Mouse (Mus musculus): Measurements from ENCODE around the gene Gpm6b.
A peak's percentile ranks its signal among the peaks of the same experiment; 100 is the strongest.

The Gpm6b gene

DNA sequence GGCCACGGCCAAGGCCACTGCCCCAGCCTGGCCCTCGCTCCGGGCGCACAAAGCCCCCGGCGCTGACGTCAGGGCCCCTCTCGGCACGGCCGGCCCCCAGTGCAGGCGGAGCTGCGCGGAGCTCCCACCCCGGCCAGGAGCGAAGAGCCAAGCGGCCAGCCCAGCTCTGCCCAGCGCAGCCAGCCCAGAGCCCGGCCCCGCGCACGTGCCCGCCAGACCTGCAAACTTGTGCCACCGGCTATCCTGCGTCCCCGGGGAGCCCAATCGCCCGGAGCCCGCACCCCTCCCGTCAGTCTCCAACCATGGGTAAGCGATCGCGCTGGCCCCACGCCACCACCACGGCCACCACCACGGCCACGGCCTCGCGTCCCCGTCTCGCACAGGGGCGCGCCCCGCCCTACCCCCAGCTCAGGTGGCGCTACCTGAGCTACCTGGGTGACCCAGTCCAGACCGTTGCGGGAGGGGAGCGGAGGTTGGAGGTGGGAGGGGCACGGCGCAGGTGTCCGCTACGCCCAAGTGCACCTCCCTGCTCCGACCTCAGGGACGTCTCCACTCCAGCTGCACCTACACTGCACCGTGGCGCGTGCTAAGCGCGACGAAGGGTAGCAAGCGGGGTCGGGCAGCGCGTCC lies at the start of gene Gpm6b:
Gpm6b (plus strand) TSS at position 81 of the 630 bp plus-strand sequence.
- DNase-seq (ENCODE audit: low spot score) = peak; percentile 59

DNA sequence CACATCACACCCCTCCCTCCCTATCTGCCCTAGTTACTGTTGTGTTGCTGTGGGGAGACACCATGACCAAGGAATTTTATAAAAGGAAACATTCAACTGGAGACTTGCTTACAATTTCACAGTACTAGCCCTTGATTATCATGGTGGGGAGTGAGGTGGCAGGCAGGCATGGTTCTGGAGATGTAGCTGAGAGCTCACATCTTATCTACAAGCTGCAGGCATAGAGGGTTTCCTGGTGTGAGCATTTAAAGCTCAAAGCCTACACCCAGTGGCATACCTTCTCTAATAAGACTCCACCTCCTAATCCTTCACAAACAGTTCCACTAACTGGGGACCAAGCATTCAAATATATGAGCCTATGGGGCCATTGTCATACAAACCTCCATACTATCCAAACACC lies 42.4 kb upstream of the Gpm6b start:
- DNase-seq (ENCODE audit: low spot score) = no peak

DNA sequence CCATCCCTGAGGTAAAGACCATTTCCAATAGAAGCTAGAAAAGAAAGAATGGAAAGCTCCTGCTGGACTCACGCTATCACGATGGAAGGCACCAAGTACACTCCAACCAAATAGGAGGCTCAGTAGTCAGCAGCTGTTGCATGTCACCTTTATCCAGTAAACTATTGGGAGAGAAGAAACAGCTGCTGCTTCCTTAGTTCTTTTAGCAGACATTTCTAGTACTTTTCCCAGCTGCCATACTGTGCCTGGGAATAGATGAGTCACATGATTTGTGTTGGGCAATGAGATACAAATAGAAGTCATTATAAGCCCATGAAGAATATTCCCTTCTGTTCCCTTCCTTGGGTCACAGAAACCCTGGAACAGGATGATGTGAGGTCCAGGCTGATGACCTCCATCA lies 40.4 kb upstream of the Gpm6b start:
- DNase-seq (ENCODE audit: low spot score) = no peak

DNA sequence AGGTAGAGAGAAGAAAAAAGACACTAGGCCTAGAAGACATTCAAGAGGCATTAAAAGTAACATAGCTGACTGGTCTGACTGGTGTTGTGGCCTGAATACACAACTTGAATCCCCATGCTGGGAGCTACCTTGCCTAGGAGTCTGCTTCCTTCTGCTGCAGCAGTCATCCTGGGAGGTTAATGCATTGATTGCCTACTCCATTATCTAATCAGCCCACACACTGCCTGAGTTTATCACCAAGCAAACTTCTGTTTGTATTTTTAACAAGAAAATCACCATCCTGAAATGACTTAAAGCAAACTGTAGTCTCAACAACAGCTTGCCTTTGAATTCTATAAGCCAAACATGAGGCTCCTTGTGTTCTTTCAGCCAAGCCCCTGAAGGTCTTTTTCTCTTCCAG lies 38.9 kb upstream of the Gpm6b start:
- no peak for DNase-seq (ENCODE audit: low spot score)

DNA sequence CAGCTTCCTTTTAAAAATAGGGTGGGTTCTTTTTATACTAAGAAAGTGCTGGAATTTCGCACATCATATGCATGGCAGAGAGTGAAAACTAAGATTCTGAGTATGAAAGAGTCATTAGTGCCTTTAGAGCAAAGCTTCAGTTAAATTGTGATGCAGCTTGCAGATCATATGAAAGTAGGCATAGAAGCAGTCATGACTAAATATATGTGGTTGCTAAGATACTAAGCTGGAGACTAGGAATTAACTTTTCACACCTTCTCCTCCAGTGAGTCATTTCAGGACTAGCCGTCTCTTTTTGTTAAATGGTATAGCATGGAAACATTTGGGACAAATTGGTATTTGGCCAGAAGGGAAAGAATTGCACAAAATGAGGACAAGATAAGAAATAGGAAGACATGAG lies 24.1 kb upstream of the Gpm6b start:
- DNase-seq (ENCODE audit: low spot score) = no peak

GRCm38 (mm10) chrX:166216248-166216647 lies 22.5 kb upstream of the Gpm6b start:
- no peak for DNase-seq (ENCODE audit: low spot score)

DNA sequence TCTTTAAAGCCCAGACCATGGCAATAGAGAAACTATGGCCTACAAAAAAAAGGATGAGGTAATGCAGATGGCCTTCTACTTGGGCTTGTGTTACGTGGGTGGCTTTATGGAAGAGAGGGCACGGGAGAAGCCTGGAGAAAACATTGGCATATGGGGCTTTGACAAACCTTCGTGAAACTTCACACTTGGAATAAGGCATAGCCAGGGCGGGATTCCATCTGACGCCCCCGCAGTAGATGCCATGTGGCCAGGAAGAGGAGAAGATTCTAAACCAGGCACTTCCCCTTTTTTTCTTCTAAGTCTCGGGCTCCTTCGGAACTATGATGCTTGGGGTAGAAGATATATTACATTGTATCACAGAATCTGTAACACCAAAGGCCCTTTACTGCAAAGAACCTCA lies 22.0 kb upstream of the Gpm6b start:
- no peak for DNase-seq (ENCODE audit: low spot score)

GRCm38 (mm10) chrX:166219331-166219730 lies 19.4 kb upstream of the Gpm6b start:
- DNase-seq (ENCODE audit: low spot score) = no peak

DNA sequence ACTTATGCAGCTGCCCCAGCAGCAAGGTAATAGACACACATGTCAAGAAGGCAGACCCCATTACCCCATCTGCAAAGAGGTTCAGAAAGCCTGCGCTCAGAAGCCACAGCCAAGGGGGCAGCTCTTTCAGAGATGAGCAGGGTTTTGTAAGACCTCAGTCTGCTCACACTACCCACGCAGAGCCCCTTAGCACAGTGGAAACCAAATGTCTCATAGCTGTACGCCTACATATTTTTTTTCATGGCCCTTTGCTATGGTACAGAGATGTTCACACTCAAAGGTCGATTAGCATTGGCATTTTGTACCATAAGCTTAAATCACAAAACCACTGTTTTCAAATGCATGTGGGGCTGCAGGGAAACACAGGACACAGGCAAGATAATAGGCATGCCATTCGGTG lies 11.9 kb upstream of the Gpm6b start:
- DNase-seq (ENCODE audit: low spot score) = no peak

- DNase-seq (ENCODE audit: low spot score) = no peak
These were observed 9.0 kb upstream of the Gpm6b start for GRCm38 (mm10) chrX:166229750-166230149.

DNA sequence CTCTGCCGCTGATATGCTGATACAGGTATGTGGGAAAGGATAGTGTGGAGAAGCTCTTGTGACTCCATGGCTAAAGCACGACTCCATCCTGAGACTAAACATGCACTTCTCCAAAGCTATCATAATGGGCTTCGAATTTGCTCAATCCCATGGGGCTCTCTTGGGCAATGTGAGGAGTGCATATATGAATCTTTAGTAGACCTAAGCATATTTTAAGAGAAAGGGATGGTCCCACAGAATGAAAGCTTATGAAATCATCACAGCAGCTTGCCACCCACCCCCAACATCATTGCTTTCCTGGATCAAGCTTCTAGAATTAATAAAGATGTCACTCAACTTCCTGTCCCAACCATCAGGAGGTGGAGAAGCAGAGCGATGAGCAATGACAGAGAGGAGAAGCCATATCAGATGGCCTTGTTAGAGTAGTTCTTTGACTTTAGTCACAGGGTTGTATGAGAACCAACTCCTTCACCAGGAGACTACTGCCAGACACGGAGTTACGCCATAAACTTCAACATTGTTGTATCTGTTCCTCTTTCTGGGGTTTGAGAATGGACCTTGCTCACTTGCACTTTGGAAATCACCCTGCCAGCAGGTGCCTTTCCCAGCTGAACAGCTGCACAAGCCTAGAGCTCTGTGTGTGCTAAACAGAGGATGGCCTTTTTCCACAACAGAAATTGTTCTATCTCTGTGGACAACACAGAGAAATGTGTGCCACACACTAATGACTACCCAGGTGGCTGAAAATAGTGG lies 8.0 kb upstream of the Gpm6b start:
- no peak for DNase-seq (ENCODE audit: low spot score)

DNA sequence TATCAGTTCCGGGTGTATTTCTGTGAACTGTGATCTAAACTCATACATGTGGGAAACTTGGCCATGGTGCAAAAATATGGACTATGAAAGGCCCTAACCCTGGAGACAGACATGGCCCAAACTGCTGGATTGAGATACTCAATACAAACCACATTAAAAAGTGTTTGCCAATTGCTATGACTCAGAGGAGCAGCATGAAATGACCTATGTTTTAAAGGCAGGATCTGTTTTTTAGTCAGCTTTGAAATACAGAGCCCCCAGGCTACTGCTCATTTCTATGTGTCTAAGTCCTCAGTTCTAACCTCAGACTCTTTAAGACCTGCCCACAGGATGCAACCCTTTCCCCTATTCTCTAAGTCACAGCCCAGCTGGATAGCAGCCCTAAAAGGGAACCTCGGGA lies 2.6 kb upstream of the Gpm6b start:
- DNase-seq (ENCODE audit: low spot score) = no peak

- no peak for DNase-seq (ENCODE audit: low spot score)
These were observed 809 bp downstream of the Gpm6b start for GRCm38 (mm10) chrX:166239520-166239919.

DNA sequence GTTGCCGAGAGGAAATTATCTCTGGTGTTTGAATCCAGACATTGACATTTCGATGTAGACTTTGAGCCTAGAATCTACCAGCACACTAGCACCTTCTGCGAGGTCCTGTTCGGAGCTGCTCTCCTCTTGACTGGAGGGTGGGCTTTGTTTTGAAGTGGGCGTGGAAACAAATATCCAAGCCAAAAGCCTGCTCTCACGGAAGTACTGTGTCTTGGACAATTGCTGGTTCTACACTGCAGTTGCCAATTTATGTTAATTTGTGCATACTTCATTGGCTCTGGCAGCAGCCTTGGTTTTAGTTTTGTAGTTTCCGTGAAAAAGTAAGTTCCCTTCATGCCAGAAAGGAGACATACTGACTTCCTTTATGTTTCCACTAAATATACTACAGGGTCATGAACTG lies 2.0 kb downstream of the Gpm6b start:
- DNase-seq (ENCODE audit: low spot score) = no peak

- DNase-seq (ENCODE audit: low spot score) = no peak
These were observed 4.7 kb downstream of the Gpm6b start for GRCm38 (mm10) chrX:166243261-166243885.

GRCm38 (mm10) chrX:166271489-166271888 lies 32.8 kb downstream of the Gpm6b start:
- DNase-seq (ENCODE audit: low spot score) = no peak

- DNase-seq (ENCODE audit: low spot score) = no peak
These were observed 33.9 kb downstream of the Gpm6b start for GRCm38 (mm10) chrX:166272646-166273045.

DNA sequence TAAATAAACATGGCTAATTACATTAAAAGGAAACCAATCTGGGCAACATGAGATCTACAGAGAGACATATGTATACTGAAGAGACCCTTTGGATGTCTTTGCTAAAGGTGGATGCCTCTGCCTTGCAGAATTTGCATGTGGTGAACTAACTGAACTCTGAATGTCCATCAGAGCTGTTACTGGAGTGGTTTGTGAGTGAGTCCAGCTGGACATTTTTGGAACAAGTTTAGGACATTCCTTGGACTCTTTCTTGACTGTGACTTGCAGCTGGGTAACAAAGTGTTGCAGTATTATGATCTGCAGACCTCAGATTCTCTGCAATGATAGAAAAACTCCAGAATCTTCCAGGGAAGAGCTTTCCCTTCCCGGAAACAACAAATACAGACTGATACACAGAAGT lies 41.1 kb downstream of the Gpm6b start:
- DNase-seq (ENCODE audit: low spot score) = no peak

DNA sequence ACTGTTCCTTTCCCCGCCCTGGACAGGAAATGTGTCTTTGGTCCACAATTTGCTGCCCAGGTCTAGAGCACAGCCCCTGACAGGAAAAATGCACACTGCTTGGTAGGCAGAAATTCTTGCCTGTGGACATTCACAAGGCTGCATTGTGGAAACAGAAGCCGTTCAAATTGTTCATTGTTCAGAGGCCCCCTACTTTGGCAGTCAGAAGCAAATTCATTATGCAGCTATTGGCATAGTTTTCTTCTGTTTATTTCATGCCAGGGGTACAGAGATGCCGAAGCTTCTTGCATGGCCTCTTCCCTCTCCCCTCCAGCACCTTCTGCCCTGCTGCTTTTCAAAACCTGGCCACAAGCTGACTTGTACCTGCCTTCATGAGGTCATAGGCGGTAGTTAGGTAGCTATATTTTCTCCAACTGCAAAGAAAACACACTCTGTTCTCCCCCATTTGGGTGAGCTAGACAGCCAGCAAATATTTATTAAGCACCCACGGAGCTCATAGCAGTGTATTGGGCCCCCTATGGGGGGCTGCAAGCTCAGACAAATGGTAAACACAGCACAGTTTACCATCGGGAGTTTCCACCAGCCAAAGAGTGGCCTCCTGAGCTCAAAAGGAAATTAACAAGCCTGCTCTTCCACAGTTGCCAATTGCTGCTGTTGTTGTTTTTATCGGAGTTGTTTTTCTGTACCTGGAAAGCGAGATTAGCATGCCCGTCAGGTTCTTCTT lies 48.2 kb downstream of the Gpm6b start:
- no peak for DNase-seq (ENCODE audit: low spot score)

- DNase-seq (ENCODE audit: low spot score) = no peak
These were observed 52.6 kb downstream of the Gpm6b start for GRCm38 (mm10) chrX:166291266-166291665.

DNA sequence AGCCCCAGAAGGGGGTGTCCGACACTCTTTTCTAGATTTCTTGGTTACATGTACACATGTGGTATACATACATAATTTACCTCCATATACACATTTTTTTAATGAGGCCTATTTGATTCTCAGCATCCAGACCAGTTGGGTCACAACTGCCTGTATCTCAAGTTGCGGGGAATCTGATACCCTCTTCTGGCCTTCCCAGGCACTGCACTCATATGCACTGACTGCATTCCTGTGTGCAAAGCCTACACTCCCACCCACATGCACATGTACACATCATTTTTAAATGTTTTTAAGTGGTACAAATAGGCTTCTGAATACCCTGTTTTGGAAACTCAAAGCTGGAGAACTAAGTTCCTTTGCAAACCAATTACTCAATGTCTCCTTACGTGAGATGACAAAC lies 54.8 kb downstream of the Gpm6b start:
- no peak for DNase-seq (ENCODE audit: low spot score)

DNA sequence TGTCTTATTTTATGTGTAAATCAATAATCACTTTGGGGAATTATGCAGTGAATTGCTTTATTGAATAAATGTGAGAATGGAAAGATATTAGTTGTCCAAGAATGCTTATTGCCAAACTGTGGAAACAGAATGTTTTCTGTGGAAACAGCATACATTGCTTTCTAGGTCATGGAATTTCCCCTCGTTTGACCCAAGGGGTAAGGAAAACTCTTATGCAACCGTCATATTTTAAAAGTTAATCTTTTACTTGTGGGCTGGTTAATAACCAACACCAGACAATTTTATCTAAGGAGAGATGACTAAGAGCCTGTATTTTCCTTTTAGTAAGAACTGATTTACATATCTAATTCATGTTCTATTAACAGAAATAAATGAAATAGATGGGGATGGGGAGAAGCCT lies 64.1 kb downstream of the Gpm6b start:
- no peak for DNase-seq (ENCODE audit: low spot score)

DNA sequence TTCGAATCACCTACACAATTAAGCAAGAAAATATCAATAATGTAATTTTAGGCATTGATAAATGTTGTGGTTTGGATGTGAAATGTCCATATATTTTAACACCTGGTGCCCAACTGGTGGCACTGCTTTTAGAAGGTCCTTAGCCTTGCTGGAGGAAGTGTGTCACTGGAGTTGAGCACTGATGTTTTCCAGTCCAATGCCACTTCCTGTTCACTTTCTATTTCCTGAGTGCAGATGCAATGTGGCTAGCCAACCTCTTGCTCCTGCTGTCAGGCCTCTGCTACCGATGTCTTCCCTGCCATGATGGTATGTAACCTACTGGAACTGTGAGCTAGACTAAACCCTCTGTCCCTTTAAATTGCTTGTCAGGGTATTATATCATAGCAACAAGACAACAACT lies 65.6 kb downstream of the Gpm6b start:
- DNase-seq (ENCODE audit: low spot score) = no peak
